Mouse (Mus musculus) retina, postnatal 7 days (tissue): ENCODE data around the gene Znrf2.

ENCODE experiments used
- DNase-seq: peaks from one replicate; pipeline ENCODE4 v3.0.0-alpha.2; 2012; ENCODE audit warnings: low read depth, low spot score

Gene Znrf2

DNA sequence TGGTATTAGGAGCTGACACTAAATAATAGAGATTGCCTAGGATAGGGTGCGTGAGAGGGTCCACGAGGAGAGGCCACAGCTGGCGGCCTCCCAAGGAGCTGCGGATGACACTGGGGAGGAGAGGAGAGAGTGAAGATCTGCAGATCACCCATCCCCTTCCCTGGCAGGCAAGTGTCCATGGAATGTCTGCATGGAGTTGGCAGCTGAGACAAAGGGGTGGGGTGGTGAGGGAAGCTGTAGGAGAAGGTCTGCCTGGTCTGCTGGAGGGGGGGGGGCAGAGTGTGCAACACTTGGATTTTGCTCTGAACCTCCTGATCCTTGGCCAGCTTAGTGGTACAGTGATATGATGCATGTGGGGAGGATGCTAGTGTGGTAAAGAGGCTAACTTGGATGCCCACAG lies 98.3 kb downstream of the Znrf2 start:
- DNase-seq = no peak

DNA sequence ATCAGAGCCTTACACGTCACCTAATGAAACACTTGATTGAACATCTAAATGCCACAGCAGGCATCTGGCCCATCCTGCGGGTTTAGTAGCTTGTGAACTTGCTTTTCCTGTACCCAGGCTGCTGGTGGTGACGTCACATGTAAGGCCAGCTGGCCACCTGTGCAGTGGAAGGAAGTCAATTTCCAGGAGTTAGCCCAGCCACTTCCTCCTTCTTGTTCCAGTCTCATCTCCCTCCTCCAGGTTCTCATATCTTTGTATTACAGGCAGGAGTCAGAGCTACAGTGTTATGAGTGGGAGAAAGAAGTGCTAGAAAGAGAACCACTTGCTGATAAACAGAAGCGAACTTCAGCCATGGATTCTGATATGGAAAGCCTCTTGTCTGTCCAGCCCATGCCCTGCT lies 99.4 kb downstream of the Znrf2 start:
- no peak for DNase-seq

DNA sequence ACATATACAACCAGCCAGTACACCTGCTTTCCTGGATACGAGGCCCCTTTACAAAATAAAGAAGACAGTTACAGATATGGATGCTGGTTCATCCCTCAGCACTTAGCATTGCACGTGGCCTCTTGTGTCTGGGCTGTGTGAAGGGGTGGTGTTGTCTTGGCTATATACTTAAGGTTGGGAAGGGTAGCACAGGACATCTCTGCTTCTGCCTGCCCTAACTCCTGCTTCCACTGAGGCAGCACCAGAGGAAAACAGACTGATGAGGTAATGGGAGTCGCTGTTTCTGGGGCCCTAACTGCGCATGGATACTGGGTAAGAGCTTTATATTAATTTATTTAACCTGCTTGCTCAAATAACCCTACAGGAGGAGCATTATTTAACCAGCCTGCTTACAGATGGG lies 100.2 kb downstream of the Znrf2 start:
- DNase-seq = no peak

DNA sequence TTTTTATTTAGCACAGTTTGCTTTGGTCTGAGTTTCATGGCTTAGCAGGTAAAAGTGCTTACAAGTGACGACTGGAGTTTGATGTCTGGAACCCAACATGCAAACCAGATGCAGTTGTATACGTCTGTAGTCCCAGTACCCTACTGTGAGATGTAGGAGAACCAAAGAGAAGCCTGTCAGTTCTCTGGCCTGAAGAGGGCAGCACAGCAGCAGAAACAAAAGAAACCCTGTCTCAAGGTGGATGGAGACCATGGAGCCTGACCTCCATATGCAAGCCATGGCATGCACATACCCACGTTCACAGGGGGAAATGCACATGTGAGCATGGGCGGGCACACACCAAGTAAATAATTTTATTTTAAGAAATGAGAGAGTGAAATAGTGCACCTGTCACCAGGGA lies 100.8 kb downstream of the Znrf2 start:
- peak; percentile 9 for DNase-seq

DNA sequence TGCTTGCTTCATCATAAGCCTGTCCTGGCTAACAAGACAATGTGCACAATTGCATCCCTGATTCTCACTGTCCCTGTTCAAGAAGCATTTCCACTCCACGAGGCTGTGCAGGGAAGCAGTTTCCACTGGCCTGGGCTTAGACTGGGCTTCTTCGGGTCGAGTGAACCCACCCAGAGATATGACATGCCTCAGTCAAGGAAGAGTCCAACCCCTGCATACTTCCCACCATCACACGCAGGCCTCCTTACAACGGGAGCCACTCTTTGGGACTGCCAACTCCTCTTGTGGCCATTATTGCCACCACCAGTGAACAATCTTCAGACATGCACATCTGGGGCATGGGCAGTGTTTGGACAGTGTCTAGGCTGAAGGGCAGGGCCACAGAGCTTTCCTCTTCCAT lies 101.8 kb downstream of the Znrf2 start:
- no peak for DNase-seq

DNA sequence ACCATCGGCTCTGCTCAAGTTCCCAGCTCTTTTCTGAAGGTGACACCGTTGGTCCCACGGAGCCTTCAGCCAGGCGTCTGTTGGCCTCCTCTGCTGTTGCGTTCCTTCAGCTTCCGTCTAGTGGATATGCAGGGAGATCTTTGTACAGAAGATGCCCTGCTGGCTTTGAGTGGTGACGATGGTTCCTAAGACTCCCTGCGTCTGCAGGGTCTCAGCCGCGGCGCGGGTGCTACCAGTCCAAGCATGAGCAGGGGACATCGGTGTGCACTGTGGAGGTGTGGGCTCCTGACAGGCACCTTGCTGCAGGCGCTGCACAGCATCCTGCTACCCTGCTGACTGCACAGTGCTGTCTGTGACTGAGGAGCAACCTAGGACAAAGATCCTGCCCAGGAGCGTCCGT lies 107.8 kb downstream of the Znrf2 start:
- DNase-seq = no peak

DNA sequence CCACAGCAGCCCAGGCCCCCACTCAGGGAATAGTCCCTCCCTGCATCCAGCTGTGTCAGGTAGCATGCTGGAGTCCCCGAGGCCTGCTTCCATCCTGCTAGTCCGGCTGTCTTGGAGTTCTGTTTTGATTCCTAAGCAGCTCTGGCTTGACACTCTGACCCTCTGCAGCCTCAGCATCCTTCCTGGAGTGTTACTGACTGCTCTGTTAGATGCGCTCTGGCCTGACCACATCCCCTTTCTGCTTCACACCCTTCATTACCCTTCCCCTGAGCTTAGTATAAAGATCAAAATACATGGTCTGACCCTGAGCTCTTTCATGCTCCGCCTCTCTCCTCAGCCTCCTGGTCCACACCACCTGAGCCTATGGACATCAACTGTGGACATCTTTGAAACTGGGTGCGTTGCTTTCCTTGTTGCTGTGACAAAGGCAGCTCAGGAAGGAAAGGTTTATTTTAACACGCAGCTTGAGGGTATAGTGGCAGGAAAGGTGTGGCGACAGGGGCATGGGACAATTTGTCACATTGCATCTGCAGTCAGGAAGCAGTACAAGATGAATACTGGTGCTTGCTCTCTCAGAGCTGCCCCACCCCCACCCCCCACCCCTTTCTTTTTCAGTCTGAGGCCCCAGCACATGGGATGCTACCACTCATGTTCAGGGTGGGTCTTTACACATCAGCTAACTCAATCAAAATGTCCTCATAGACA lies 109.2 kb downstream of the Znrf2 start:
- no peak for DNase-seq

DNA sequence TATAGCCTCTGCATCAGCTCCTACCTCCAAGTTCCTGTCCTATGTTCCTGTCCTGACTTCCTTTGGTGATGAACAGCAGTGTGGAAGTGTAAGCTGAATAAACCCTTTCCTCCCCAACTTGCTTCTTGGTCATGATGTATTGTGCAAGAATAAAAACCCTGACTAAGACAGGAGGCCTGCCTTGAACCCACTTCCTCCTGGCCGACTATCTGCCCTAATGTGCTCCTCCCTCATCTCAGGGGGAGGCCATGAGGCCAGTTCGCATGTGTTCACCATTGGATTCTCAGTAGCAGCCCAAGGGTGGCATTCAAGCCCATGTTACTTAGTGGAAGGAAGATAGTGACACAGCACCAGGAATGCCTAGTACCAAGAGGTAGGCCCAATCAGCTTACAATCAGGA lies 110.2 kb downstream of the Znrf2 start:
- no peak for DNase-seq

DNA sequence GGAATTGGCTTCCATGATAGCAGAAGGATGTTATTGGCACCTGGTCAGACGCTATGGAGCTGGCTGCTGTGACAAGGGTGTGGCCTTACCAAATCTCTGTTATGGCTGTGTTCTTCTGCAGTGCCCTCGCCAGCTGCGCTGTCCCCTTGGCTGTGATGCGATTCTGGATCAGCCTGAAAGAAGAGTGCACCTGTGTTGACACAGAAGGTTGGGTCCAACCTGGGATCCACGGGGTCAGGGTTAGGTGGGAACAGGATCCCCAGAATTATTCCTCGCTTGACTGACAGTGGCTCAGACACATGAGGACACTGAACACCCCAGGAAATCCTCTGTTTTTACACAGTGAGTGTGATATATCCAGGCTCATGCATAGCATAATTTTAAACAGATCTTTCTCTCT lies 111.2 kb downstream of the Znrf2 start:
- DNase-seq = no peak

DNA sequence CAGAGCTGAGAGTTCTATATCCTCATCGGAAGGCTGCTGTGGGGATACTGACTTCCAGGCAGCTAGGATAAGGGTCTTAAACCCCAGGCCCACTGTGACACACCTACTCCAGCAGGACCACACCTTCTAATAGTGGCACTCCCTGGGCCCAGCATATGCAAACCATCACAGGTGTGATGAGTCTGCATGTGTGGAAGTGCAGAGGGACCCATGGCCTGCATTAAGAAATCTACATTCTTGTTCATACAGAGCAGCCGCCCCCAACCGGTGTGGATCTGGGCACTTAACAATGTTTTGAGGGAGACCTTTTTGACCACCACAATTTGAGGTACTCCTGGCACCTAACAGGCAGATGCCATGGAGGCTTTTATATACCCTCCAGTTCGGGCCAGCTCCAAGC lies 114.9 kb downstream of the Znrf2 start:
- no peak for DNase-seq

DNA sequence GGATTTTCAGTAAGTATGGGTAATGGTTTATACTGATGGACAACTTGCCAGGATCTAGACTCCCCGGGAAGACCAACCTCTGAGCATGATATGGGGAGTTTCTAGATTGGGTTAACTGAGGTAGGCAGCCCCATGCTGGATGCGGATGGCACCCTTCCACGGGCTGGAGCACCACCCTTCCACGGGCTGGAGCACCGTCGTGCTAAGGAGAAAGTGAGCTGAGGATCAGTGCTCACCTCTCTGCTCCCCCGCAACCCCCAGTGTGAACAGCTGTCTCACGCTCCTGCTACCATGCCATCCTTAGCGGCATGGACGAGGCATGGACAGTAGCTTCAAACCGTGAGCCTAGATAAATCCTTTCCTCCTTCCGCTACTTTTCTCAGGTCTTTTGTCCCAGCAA lies 115.8 kb downstream of the Znrf2 start:
- DNase-seq = no peak

DNA sequence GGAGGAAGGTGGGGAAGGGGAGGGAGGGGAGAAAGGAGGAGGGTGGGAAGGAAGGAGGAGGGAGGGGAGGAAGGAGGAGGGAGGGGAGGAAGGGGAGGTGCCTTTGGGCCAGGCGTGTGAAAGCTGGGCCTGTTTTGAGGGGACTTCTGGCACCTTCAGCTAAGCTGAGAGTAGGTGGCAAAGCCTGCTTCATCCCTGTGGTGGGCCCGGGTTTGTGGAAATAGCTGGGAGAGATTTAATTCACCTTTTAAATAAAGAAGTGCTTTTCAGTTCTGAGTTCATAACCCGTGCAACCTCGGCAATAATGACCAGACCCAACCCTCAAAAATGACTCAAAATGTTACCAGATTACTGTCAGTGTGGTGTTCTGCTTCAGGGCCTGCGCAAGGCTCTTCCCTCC lies 116.5 kb downstream of the Znrf2 start:
- DNase-seq = no peak

DNA sequence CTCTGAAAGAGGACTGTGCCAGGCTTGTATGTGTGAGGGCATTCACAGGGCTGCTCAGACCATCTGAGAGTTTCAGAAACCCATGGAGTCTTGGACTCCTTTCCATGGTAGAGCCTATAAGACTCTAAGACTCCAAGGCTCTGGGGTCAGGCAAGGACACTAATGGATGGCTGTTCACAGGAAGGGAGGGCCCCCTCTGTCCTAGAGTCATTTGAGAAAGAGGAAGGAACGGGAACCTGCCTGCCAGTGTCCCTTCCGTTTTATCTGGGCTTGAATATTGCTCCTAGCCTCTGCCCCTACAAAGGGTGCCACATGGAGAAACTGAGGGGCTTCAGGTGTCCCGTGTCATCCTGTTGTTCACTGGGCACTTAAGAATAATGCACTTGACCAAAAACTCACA lies 117.2 kb downstream of the Znrf2 start:
- no peak for DNase-seq

DNA sequence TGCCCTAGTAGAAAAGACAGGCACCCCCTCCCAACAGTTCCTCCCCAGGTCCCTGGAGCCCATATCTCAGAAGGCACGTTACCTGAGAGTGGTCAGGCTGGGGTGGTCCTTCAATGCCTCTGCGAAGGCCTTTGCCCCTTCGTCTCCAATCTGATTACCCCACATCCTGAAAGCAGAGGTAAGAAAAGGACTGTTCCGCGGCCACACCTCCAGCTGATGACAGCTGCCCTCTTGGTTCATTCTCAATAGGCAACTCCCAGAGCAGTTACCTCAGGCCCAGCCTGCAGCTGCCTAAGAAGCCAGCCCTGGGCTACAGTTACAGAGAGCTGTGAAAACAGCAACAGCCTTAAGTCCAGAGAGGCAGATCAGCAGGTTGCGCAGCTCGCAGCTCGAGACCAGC lies 117.6 kb downstream of the Znrf2 start:
- DNase-seq = no peak

DNA sequence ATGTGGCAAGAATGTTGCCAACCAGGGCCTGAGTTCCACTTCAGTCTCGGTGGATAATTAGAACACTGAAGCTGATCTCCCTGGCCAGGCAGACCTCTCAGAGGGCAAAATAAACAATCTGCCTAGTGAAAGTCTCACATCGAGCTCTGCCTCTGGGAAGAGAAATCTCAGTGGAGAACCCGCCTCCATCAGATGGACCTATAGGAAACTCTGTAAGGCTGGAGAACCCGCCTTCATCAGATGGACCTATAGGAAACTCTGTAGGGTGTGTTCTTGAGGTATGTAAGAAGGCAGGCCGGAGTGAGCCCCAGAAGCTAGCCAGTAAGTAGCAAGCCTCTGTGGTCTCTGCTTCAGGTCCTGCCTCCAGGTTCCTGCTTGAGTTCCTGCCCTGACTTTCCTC lies 118.2 kb downstream of the Znrf2 start:
- DNase-seq = no peak

DNA sequence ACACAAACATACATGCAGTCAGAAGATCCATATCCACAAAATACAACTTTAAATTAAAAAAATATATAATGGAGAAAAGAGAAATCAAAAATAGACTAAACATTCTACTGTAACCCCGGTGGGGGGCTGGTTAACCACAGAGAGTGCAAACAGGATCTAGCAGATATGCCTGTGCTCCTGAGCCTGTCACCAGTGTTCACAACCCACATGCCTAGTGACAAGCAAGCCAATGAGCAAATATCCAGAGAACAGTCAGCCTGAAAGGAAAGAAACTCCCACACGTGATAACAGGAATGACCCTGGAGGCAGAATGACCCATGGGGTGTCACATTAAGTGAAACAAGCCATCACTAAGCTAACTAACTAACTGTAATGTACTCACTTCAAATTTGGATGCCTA lies 119.8 kb downstream of the Znrf2 start:
- DNase-seq = no peak

DNA sequence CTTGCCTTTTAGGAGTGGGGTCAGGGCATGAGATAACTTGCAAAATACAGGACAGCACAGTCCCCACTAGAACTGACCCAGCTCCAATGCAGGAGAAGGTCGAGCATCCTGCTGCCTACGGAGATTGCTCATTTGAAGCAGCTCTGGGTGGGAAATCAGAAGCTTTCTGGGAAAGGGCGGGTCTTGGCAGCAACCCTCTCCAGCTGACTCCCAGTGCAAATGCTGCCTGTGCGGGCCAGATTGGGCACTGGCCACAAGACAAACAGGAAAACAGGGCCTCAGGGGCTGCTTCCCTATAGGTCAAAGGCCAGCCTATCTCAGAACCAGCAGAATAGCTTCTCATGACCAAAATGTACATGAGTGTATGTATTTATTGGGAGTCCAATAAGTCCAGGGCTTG lies 122.9 kb downstream of the Znrf2 start:
- no peak for DNase-seq

DNA sequence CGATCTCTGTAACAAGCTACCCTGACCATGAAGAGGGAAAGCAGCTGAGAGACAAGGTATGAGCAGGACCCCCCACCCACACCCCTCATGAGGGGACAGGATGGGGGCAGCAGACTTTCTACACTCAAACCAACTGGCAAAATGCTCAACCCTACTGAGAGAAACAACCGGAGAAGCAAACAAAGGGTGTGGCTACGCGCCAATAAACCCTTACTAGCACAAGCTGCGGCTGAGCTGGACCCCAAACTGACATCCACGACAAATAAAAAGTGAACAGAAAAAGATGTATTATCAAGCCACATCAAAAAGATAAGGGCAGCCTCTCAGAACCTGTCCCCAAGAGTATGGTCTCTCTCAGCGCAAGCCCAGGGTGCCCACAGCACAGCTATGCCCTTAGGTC lies 123.4 kb downstream of the Znrf2 start:
- DNase-seq = no peak

DNA sequence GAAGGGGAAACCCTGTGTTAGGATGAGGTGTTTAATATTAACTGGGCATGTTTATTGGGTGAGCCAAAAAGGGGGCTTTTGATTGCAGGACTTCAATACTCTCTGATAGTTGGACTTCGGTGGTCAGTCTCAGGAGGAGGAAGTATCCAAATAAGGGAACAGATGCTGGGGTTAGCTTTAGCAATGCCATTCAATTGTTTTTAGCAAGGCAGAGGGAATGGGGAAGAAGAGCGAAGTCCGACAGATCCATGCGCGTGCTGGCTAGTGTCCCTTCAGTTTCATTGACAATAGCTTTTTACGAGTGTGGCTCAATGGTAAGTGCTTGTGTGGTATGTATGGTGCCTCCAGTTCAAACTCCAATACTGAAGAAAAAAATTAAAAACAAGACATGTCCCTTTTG lies 124.4 kb downstream of the Znrf2 start:
- no peak for DNase-seq
